Comparison of ENCODE assay signal across 11 mouse cellular contexts in the genomic region with DNA sequence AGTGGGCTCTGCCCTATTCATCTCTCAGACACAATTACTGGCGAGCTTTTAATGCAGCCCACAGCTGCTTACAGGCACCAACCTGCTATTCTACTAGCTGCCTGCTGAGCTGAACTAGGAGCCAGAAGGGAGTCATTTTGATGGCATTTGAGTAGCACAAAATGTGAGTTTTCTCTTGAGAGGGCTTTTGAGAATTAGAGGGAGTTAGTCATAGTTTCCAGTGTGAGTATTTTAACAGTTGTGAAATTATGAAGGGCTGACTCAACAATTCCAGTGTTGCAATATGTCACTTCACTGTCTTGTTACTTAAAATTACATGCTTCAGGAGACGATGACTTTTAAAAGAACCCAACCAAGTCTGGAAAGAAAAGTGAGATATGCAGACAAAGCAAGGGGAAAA. TPM values are rescaled to one million over a fixed set of nuclear protein-coding genes. Genes with fewer than 3 reads are reported as not detected.
DNase-seq lines count a peak whose midpoint lies in the region; ATAC-seq lines count a peak whose summit lies in the region.
"Had no signal": no experiment of that assay in that cellular context is flagged by ENCODE, and none has a peak within 500 bp of the region (broad histone marks: within the 10 kb centered on the region; RNA-seq: fewer than 3 reads in every experiment).

No protein-coding gene starts in this region.

- no peaks in the 10 kb centered on the region for H3K36me3 ChIP-seq in heart, embryonic 12.5 days
- H3K36me3 ChIP-seq: liver, embryonic 13.5 days; neural tube, embryonic 12.5 days had no signal

- no peak overlapping the region for H3K27ac ChIP-seq in heart, embryonic 12.5 days (ENCODE audit: poor library complexity, severe bottlenecking)
- H3K27ac ChIP-seq: liver, embryonic 13.5 days; neural tube, embryonic 12.5 days had no signal

- peaks cover 2% of the 10 kb centered on the region; the same call in 1 of the 2 replicates for H3K9me3 ChIP-seq in heart, embryonic 12.5 days (replicated peaks)
- H3K9me3 ChIP-seq: liver, embryonic 13.5 days; neural tube, embryonic 12.5 days had no signal

- no peaks in the 10 kb centered on the region for H3K27me3 ChIP-seq in heart, embryonic 12.5 days (replicated peaks)
- H3K27me3 ChIP-seq: liver, embryonic 13.5 days; neural tube, embryonic 12.5 days had no signal

- 57% methylated on average over 2 of the region's 2 CpGs for WGBS in heart, embryonic 12.5 days

- H3K4me2 ChIP-seq in heart, embryonic 12.5 days = no peak overlapping the region
- H3K4me2 ChIP-seq: liver, embryonic 13.5 days; neural tube, embryonic 12.5 days had no signal

- H3K9ac ChIP-seq in heart, embryonic 12.5 days = no peak overlapping the region
- H3K9ac ChIP-seq: liver, embryonic 13.5 days; neural tube, embryonic 12.5 days had no signal

- ATAC-seq in heart, embryonic 12.5 days (ENCODE audit: insufficient number of reproducible peaks, low FRiP score) = no peak
- ATAC-seq in CD4-positive, CD25-positive, alpha-beta regulatory T cell, adult 4 months = peak; percentile 87
- ATAC-seq: intestine, embryonic 16.5 days had no signal

- H3K4me3 ChIP-seq in heart, embryonic 12.5 days = no peak overlapping the region
- H3K4me3 ChIP-seq: liver, embryonic 13.5 days; neural tube, embryonic 12.5 days had no signal

- peak; percentile 41 to 67 for DNase-seq in heart, adult 9 months (ENCODE audit: low spot score in 2 of 2)
- DNase-seq in 3134 (ENCODE audit: extremely low read depth, insufficient read length, low spot score) = peak; percentile 32
- peak; percentile 53 for DNase-seq in layer of hippocampus, adult 9-11 months
- no peak for DNase-seq in urinary bladder, postnatal 14 days (ENCODE audit: low spot score)
- no peak for DNase-seq in adrenal gland, postnatal 4 days (ENCODE audit: low spot score in 2 of 2)
- DNase-seq: cerebellum, postnatal 25 days; liver, embryonic 13.5 days had no signal

- H3K4me1 ChIP-seq in heart, embryonic 12.5 days (replicated peaks) = no peaks in the 10 kb centered on the region
- H3K4me1 ChIP-seq: liver, embryonic 13.5 days; neural tube, embryonic 12.5 days had no signal

RNA-seq across cellular contexts. Expression of gene Ly86, which starts 54.4 kb away (rescaled TPM):
- polyA plus RNA-seq in heart, embryonic 12.5 days (2016; fragmentation: Nextera tagmentation; extraction: Ambion mirVana) = 2.6 and 3.1 TPM in 2 replicates
- 10 to 100 TPM in 1 of 2 experiments, 1 to 10 TPM in 1; 2.6 to 10.2 TPM for polyA plus RNA-seq in CD4-positive, CD25-positive, alpha-beta regulatory T cell, adult 4 months (2017; shearing (Covaris generic))
- 1 to 10 TPM; 3.6 to 4.5 TPM for total RNA-seq in adrenal gland, postnatal 4 days (2021)

Comparison
In these comparisons a context has a peak if more than half of its experiments do, and no peak if none do; other contexts are left out.
1. DNase-seq: peak in heart, adult 9 months (2 of 2), 3134 (single experiment) and layer of hippocampus, adult 9-11 months (single experiment); none in urinary bladder, postnatal 14 days (single experiment) and adrenal gland, postnatal 4 days (0 of 2).